Mouse (Mus musculus): ENCODE data around the gene Bmp4. TPM values are rescaled to one million over a fixed set of nuclear protein-coding genes. Genes with fewer than 3 reads are reported as not detected.

Bmp4 gene
- polyA plus RNA-seq, 1 experiment = 0.02 TPM

DNA sequence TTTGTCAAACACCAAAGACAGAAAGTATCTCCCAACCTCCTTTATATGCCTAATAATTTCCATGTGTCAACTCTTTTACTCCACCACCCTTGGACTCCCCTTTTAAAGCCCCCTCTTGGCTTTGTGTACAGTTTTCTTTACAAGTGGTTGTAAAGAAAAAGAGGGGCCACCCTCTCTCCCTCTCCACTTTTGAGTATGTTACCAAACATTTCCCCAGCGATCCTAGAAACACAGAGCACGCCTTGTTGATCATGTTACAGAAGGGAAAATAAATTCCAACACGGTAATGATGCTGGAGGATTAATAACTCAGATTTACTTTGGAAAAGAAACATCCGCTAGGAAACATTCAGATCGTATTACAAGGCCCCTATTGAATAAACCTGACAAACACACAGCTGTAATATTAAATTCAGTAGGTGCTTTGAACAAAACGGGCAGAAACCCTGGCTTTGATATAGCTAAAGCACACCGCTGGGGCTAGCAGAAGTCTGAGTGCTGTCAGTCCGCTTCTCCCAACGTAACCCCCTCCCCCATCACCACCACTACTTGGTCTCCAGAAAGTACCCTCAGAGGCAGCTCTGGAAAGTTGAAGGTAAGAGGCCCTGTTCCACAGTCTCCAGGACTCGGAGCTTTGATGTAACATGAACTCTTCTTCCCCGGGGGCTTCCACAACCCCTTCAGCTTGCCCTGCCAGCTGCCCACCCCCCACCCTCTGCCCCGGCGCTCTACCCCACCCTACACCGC, 5.3 kb downstream of the Bmp4 start:
- no peaks in the 10 kb centered on the region for H3K79me2 ChIP-seq (ENCODE audit: control insufficient read depth, insufficient read depth)
- H3K36me3 ChIP-seq (ENCODE audit: control insufficient read depth, insufficient read depth) = no peaks in the 10 kb centered on the region
- TF ChIP-seq SRF (IDR thresholded peaks at IDR 0.05; ENCODE audit: control insufficient read depth, insufficient read length, low read depth) (no peak), CEBPB (IDR thresholded peaks at IDR 0.05; ENCODE audit: insufficient read depth, poor library complexity, severe bottlenecking) (no peak), TCF3 (IDR thresholded peaks at IDR 0.05; ENCODE audit: insufficient read length, low read depth) (no peak), TCF12 (IDR thresholded peaks at IDR 0.05; ENCODE audit: insufficient read depth, poor library complexity, severe bottlenecking) (no peak), REST (IDR thresholded peaks at IDR 0.05; ENCODE audit: insufficient read depth, insufficient read length) (no peak), MYOG (IDR thresholded peaks at IDR 0.05; ENCODE audit: control insufficient read depth in 1 of 3, insufficient read depth in 1 of 3, insufficient read length in 2 of 3, low read depth in 2 of 3) (no peak), POLR2A (IDR thresholded peaks at IDR 0.05; ENCODE audit: insufficient read length, low read depth) (no peak), USF1 (IDR thresholded peaks at IDR 0.05; ENCODE audit: low read depth) (no peak), MAX (IDR thresholded peaks at IDR 0.05; ENCODE audit: low read depth) (no peak), E2F4 (IDR thresholded peaks at IDR 0.05; ENCODE audit: insufficient read depth) (no peak), MYOD1 (IDR thresholded peaks at IDR 0.05; ENCODE audit: control insufficient read depth in 1 of 3, insufficient read length in 2 of 3, low read depth in 2 of 3) (no peak)
- no peak overlapping the region for H3K4me2 ChIP-seq (ENCODE audit: low read depth)
- H3ac ChIP-seq (ENCODE audit: control insufficient read depth, insufficient read length) = no peak overlapping the region
- peaks cover 35% of the 10 kb centered on the region for H3K27me3 ChIP-seq (ENCODE audit: control insufficient read depth, insufficient read depth, insufficient read length)
- H3K4me3 ChIP-seq = no peak overlapping the region

DNA sequence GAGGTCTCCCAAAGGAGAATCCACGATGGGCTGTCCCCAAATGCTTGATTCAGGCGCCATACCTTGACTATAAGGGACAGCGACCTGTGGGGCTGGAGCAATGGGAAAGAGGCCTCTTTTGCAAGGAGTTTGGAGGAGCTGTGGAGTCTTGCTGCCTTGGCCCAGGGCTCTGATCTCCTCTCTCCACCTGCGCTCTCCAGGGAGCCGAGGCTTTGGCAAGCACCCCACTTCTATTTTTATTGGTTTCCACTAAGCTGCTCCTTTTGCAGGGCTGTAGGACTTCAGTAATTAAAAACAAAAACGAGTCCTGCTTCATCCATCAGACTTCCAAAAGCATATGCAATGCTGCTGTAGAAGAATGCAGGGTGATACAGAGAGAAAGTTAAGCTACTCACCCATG, 9.0 kb downstream of the Bmp4 start:
- Histone ChIP-seq H3K4me3 (no peak overlapping the region), H3K79me2 (ENCODE audit: control insufficient read depth, insufficient read depth) (no peaks in the 10 kb centered on the region), H3ac (ENCODE audit: control insufficient read depth, insufficient read length) (no peak overlapping the region), H3K27me3 (ENCODE audit: control insufficient read depth, insufficient read depth, insufficient read length) (peaks cover 8% of the 10 kb centered on the region), H3K4me2 (ENCODE audit: low read depth) (no peak overlapping the region), H3K36me3 (ENCODE audit: control insufficient read depth, insufficient read depth) (no peaks in the 10 kb centered on the region)
- TF ChIP-seq SRF (IDR thresholded peaks at IDR 0.05; ENCODE audit: control insufficient read depth, insufficient read length, low read depth) = no peak
- no peak for TF ChIP-seq MAX (IDR thresholded peaks at IDR 0.05; ENCODE audit: low read depth)
- no peak for TF ChIP-seq TCF12 (IDR thresholded peaks at IDR 0.05; ENCODE audit: insufficient read depth, poor library complexity, severe bottlenecking)
- no peak for TF ChIP-seq E2F4 (IDR thresholded peaks at IDR 0.05; ENCODE audit: insufficient read depth)
- no peak for TF ChIP-seq CEBPB (IDR thresholded peaks at IDR 0.05; ENCODE audit: insufficient read depth, poor library complexity, severe bottlenecking)

DNA sequence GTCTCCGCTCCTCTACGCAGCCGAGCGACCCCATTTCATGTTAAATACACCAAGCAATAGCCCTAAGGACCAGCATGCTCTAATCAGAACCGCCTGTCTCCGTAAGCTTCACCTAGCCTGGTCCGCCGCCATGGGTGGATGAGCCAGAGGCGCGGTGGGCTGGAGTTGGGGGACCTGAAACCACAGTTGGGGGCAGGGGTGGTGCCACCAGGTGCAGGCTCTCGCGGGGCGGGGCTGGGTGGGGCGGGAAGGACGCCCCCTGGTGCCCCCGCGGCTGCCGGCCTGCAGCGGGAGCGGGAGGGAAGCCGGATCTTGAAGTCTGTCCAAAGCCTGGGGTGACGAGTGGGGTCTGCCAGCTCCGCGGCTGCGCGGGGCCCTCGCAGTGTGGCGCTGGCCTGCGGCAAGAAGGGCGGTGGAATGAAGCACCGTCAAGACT, 10.2 kb downstream of the Bmp4 start:
- no peak overlapping the region for H3K4me2 ChIP-seq (ENCODE audit: low read depth)
- H3K79me2 ChIP-seq (ENCODE audit: control insufficient read depth, insufficient read depth) = no peaks in the 10 kb centered on the region
- no peak overlapping the region for H3K4me3 ChIP-seq
- H3K27me3 ChIP-seq (ENCODE audit: control insufficient read depth, insufficient read depth, insufficient read length) = peaks cover 1% of the 10 kb centered on the region
- no peak for TF ChIP-seq USF1 (IDR thresholded peaks at IDR 0.05; ENCODE audit: low read depth)
- TF ChIP-seq CEBPB (IDR thresholded peaks at IDR 0.05; ENCODE audit: insufficient read depth, poor library complexity, severe bottlenecking) = no peak
- no peak for TF ChIP-seq POLR2A (IDR thresholded peaks at IDR 0.05; ENCODE audit: insufficient read length, low read depth)
- TF ChIP-seq SRF (IDR thresholded peaks at IDR 0.05; ENCODE audit: control insufficient read depth, insufficient read length, low read depth) = no peak
- TF ChIP-seq MYOD1 (IDR thresholded peaks at IDR 0.05; ENCODE audit: control insufficient read depth in 1 of 3, insufficient read length in 2 of 3, low read depth in 2 of 3) = no peak
- no peak for TF ChIP-seq E2F4 (IDR thresholded peaks at IDR 0.05; ENCODE audit: insufficient read depth)
- no peak for TF ChIP-seq MYOG (IDR thresholded peaks at IDR 0.05; ENCODE audit: control insufficient read depth in 1 of 3, insufficient read depth in 1 of 3, insufficient read length in 2 of 3, low read depth in 2 of 3)
- TF ChIP-seq MAX (IDR thresholded peaks at IDR 0.05; ENCODE audit: low read depth) = no peak
- TF ChIP-seq TCF12 (IDR thresholded peaks at IDR 0.05; ENCODE audit: insufficient read depth, poor library complexity, severe bottlenecking) = no peak
- H3K36me3 ChIP-seq (ENCODE audit: control insufficient read depth, insufficient read depth) = no peaks in the 10 kb centered on the region
- no peak overlapping the region for H3ac ChIP-seq (ENCODE audit: control insufficient read depth, insufficient read length)

DNA sequence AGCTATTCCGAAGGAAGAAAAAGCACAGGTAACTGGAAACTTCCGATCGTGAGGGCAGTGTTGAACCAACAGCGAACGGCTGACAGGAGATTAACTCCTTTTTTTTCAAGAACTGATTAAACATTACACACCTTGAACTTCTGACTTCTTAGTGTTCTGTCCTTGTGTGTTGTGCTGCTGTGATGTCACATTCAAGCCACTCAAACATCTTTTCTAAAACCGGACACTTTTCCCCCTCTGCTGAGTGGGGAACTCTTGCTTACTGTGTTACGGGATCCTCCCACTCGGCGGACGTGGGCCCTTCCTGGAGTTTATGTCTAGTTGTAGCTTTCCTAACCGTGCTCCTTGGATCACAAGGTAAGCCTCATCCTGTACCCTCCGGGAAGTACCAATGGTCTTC, 11.2 kb downstream of the Bmp4 start, which contains the start of gene Gm15217:
Gene Gm15217 (plus strand): TSS at position 130 of the 400 bp plus-strand sequence.
- H3K36me3 ChIP-seq (ENCODE audit: control insufficient read depth, insufficient read depth) = no peaks in the 10 kb centered on the region
- no peaks in the 10 kb centered on the region for H3K79me2 ChIP-seq (ENCODE audit: control insufficient read depth, insufficient read depth)
- H3K4me3 ChIP-seq = no peak within 1 kb of the TSS
- H3K27me3 ChIP-seq (ENCODE audit: control insufficient read depth, insufficient read depth, insufficient read length) = no peaks in the 10 kb centered on the region
- TF ChIP-seq POLR2A (IDR thresholded peaks at IDR 0.05; ENCODE audit: insufficient read length, low read depth) (no peak), REST (IDR thresholded peaks at IDR 0.05; ENCODE audit: insufficient read depth, insufficient read length) (no peak), MYOD1 (IDR thresholded peaks at IDR 0.05; ENCODE audit: control insufficient read depth in 1 of 3, insufficient read length in 2 of 3, low read depth in 2 of 3) (no peak), MYOG (IDR thresholded peaks at IDR 0.05; ENCODE audit: control insufficient read depth in 1 of 3, insufficient read depth in 1 of 3, insufficient read length in 2 of 3, low read depth in 2 of 3) (no peak), USF1 (IDR thresholded peaks at IDR 0.05; ENCODE audit: low read depth) (no peak), CEBPB (IDR thresholded peaks at IDR 0.05; ENCODE audit: insufficient read depth, poor library complexity, severe bottlenecking) (no peak), TCF3 (IDR thresholded peaks at IDR 0.05; ENCODE audit: insufficient read length, low read depth) (no peak)
- no peak within 1 kb of the TSS for H3K4me2 ChIP-seq (ENCODE audit: low read depth)
- no peak within 1 kb of the TSS for H3ac ChIP-seq (ENCODE audit: control insufficient read depth, insufficient read length)

DNA sequence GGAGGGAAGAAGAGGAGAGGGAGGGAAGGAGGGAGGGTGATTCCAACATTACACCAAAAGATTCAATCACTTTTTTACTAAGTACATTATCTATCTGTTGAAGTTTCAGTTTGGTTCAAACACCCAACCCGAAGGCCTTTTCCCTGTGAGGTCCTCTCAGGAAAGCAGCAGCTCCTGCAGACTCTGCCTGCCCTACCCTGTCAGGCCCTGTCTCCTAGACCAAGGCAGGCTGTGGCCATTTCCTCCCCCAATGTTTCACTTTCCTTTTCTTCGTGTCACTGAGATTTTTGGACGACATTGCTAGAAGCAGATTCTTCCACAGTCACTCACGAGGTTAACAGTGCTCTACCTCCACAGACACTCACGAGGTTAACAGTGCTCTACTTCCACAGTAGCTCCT, 14.7 kb downstream of the Bmp4 start:
- Histone ChIP-seq H3K27me3 (ENCODE audit: control insufficient read depth, insufficient read depth, insufficient read length) (no peaks in the 10 kb centered on the region), H3K36me3 (ENCODE audit: control insufficient read depth, insufficient read depth) (no peaks in the 10 kb centered on the region), H3ac (ENCODE audit: control insufficient read depth, insufficient read length) (no peak overlapping the region), H3K4me2 (ENCODE audit: low read depth) (no peak overlapping the region), H3K79me2 (ENCODE audit: control insufficient read depth, insufficient read depth) (no peaks in the 10 kb centered on the region), H3K4me3 (no peak overlapping the region)
- TF ChIP-seq POLR2A (IDR thresholded peaks at IDR 0.05; ENCODE audit: insufficient read length, low read depth) (no peak), TCF3 (IDR thresholded peaks at IDR 0.05; ENCODE audit: insufficient read length, low read depth) (no peak), E2F4 (IDR thresholded peaks at IDR 0.05; ENCODE audit: insufficient read depth) (no peak)
